Mouse (Mus musculus): ENCODE data around the gene Flt4. TPM values are rescaled to one million over a fixed set of nuclear protein-coding genes. Genes with fewer than 3 reads are reported as not detected.

Gene Flt4
- total and polyA plus RNA-seq, 2 experiments from 2014 or later, result 1.4 to 2.6 TPM

GRCm38 (mm10) chr11:49658065-49658464, 49.0 kb downstream of the Flt4 start:
- WGBS, result 85% methylated on average over 4 of the region's 4 CpGs
- Histone ChIP-seq H3K36me3 (ENCODE audit: insufficient read depth, low read length) (no peaks in the 10 kb centered on the region), H3K9ac (replicated peaks; ENCODE audit: low read length, poor library complexity, severe bottlenecking) (no peak overlapping the region), H3K4me2 (ENCODE audit: low read depth, low read length, poor library complexity, severe bottlenecking) (no peak overlapping the region), H3K4me3 (ENCODE audit: low read depth, low read length) (no peak overlapping the region), H3K4me1 (ENCODE audit: insufficient read depth, low read length) (no peaks in the 10 kb centered on the region), H3K27me3 (ENCODE audit: insufficient read depth, low read length) (no peaks in the 10 kb centered on the region), H3K9me3 (ENCODE audit: low read length) (no peaks in the 10 kb centered on the region), H3K27ac (ENCODE audit: low read depth, low read length) (no peak overlapping the region)
- no peak for TF ChIP-seq CTCF (IDR thresholded peaks at IDR 0.05)
- ATAC-seq (ENCODE audit: low FRiP score) (no peak), DNase-seq (ENCODE audit: low spot score) (no peak)

DNA sequence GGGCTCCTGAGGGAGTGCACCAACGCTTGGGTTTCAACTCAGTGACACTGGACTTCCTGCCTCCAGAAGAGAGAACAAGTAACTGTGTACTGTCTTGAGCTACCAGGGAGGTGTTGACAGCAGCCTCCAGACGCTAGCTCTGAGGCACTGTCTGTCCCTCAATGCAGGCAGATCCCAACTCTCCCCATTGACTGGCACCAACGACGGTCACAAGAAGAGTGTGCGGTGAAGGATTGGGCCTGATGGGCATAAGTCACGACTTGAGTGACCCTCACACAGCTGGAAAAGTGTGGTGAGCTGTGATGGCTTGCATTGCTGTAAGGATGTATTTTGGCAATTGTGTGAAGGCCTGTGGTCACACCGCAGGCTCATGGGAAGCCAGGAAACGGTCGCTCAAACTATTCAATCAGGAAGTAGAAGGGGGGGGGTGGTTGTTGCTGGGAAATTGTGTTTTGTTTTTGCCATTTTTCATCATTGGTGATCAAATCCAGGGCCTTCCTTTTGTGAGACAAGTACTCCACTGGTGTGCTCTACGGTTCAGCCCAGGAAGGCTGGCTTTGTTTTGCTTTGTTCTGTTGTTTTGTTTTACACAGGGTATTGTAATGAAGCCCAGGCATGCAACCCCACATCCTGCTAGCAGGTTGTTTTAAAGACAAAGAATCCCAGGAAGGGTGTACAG, 49.9 kb downstream of the Flt4 start:
- no peak for TF ChIP-seq CTCF (IDR thresholded peaks at IDR 0.05)
- no peak overlapping the region for H3K4me2 ChIP-seq (ENCODE audit: low read depth, low read length, poor library complexity, severe bottlenecking)

DNA sequence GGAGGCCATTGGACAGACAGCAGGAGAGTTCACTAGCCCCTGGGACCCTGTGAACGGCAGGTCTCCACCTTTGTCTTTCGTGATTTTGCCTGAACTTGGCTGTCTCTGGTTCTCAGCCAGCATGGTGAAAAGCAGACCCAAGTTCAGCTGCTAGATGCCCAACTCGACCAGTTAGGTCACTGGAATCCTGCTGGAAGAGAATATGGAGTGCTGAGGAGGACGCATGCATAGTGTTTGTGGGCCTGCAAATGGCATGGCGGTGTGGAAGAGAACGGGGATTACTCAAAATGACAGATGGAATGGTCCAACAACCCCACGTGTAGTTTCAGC, 50.4 kb downstream of the Flt4 start:
- no peak overlapping the region for H3K9ac ChIP-seq (replicated peaks; ENCODE audit: low read length, poor library complexity, severe bottlenecking)
- ATAC-seq (ENCODE audit: low FRiP score) (no peak), DNase-seq (ENCODE audit: low spot score) (no peak)
- no peaks in the 10 kb centered on the region for H3K36me3 ChIP-seq (ENCODE audit: insufficient read depth, low read length)
- H3K27me3 ChIP-seq (ENCODE audit: insufficient read depth, low read length), result no peaks in the 10 kb centered on the region
- no peak overlapping the region for H3K4me3 ChIP-seq (ENCODE audit: low read depth, low read length)
- H3K9me3 ChIP-seq (ENCODE audit: low read length), result no peaks in the 10 kb centered on the region
- no peak overlapping the region for H3K4me2 ChIP-seq (ENCODE audit: low read depth, low read length, poor library complexity, severe bottlenecking)
- WGBS, result 75% methylated on average over 7 of the region's 7 CpGs
- H3K27ac ChIP-seq (ENCODE audit: low read depth, low read length), result no peak overlapping the region; the same call in 1 of the 2 replicates
- H3K4me1 ChIP-seq (ENCODE audit: insufficient read depth, low read length), result no peaks in the 10 kb centered on the region
- TF ChIP-seq CTCF (IDR thresholded peaks at IDR 0.05), result no peak

More for the DNA sequence above, 49.9 kb downstream of the Flt4 start:
- Histone ChIP-seq H3K4me3 (ENCODE audit: low read depth, low read length) (no peak overlapping the region), H3K36me3 (ENCODE audit: insufficient read depth, low read length) (no peaks in the 10 kb centered on the region), H3K27ac (ENCODE audit: low read depth, low read length) (no peak overlapping the region; the same call in 1 of the 2 replicates), H3K9ac (replicated peaks; ENCODE audit: low read length, poor library complexity, severe bottlenecking) (no peak overlapping the region), H3K27me3 (ENCODE audit: insufficient read depth, low read length) (no peaks in the 10 kb centered on the region), H3K9me3 (ENCODE audit: low read length) (no peaks in the 10 kb centered on the region), H3K4me1 (ENCODE audit: insufficient read depth, low read length) (no peaks in the 10 kb centered on the region)
- no peak for DNase-seq (ENCODE audit: low spot score)
- no peak for ATAC-seq (ENCODE audit: low FRiP score)
- 70% methylated on average over 10 of the region's 10 CpGs for WGBS

- 62% methylated on average over 15 of the region's 15 CpGs for WGBS
- Histone ChIP-seq H3K27me3 (ENCODE audit: insufficient read depth, low read length) (no peaks in the 10 kb centered on the region), H3K4me3 (ENCODE audit: low read depth, low read length) (no peak overlapping the region), H3K27ac (ENCODE audit: low read depth, low read length) (no peak overlapping the region), H3K9me3 (ENCODE audit: low read length) (no peaks in the 10 kb centered on the region), H3K4me1 (ENCODE audit: insufficient read depth, low read length) (no peaks in the 10 kb centered on the region), H3K9ac (replicated peaks; ENCODE audit: low read length, poor library complexity, severe bottlenecking) (no peak overlapping the region), H3K36me3 (ENCODE audit: insufficient read depth, low read length) (no peaks in the 10 kb centered on the region), H3K4me2 (ENCODE audit: low read depth, low read length, poor library complexity, severe bottlenecking) (no peak overlapping the region)
- ATAC-seq (ENCODE audit: low FRiP score) (no peak), DNase-seq (ENCODE audit: low spot score) (no peak)
- TF ChIP-seq CTCF (IDR thresholded peaks at IDR 0.05), result no peak
Observed at GRCm38 (mm10) chr11:49662292-49662780, 53.3 kb downstream of the Flt4 start.

DNA sequence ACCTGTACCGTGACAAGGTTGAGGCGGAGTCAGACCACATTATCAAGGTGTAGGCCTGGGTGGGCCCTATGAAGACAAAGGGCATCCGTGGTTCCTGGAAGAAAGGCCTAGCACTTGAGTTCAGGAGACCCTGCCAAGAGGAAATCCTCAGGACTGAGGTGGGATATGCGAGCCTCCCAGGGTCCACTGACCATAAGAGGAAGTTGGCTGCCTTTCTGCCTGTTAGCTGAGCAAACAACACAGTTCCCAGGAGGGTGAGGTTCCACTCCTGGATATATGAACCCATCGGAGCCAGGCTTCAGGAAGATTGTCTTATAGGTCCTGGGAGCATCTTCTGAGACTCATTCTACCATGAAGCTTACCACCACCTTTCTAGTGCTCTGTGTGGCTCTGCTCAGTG, 54.2 kb downstream of the Flt4 start, which contains the start of gene Scgb3a1:
Gene Scgb3a1 (plus strand): TSS at position 301 of the 400 bp plus-strand sequence.
- Histone ChIP-seq H3K27me3 (ENCODE audit: insufficient read depth, low read length) (no peaks in the 10 kb centered on the region), H3K4me1 (ENCODE audit: insufficient read depth, low read length) (no peaks in the 10 kb centered on the region), H3K9ac (replicated peaks; ENCODE audit: low read length, poor library complexity, severe bottlenecking) (no peak within 1 kb of the TSS), H3K9me3 (ENCODE audit: low read length) (no peaks in the 10 kb centered on the region), H3K4me2 (ENCODE audit: low read depth, low read length, poor library complexity, severe bottlenecking) (no peak within 1 kb of the TSS), H3K4me3 (ENCODE audit: low read depth, low read length) (no peak within 1 kb of the TSS), H3K36me3 (ENCODE audit: insufficient read depth, low read length) (no peaks in the 10 kb centered on the region), H3K27ac (ENCODE audit: low read depth, low read length) (no peak within 1 kb of the TSS)
- TF ChIP-seq CTCF (IDR thresholded peaks at IDR 0.05), result no peak
- DNase-seq (ENCODE audit: low spot score) (no peak), ATAC-seq (ENCODE audit: low FRiP score) (no peak)
- WGBS, result 89% methylated on average over 5 of the region's 5 CpGs

DNA sequence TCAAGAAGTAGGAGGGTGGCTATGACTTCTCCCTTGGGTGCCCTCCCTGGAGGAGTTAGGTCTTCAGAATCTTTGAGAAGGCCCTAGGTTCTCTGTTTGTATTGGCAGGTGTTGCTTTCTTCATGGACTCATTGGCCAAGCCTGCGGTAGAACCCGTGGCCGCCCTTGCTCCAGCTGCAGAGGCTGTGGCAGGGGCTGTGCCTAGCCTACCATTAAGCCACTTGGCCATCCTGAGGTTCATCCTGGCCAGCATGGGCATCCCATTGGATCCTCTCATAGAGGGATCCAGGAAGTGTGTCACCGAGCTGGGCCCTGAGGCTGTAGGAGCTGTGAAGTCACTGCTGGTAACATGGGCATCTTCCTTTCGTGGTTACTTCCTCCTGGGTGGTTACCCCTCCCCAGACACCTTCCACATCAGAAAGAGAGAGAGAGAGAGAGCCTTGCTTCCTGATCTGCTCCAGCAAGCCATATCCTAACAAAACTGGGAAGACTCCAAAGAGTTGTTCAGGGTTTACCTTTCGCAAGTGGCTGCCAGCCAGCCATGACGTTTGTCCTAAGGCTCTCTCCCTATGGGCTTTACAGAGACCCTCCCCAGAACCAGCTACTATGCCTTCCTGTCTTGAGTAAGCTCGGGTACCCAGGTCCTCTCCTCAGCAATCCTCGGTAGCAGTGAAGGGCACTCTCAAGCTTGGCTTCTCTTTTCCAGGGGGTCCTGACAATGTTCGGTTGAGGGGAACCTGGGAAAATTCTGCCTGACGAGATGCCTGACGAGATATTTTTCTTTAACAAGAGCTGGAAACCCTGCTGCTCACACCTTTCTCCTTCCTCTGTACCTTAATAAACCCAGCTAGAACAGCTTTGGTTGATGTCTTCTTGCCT, 55.4 kb downstream of the Flt4 start:
- Histone ChIP-seq H3K36me3 (ENCODE audit: insufficient read depth, low read length) (no peaks in the 10 kb centered on the region), H3K27ac (ENCODE audit: low read depth, low read length) (no peak overlapping the region), H3K4me2 (ENCODE audit: low read depth, low read length, poor library complexity, severe bottlenecking) (no peak overlapping the region), H3K9ac (replicated peaks; ENCODE audit: low read length, poor library complexity, severe bottlenecking) (no peak overlapping the region), H3K4me3 (ENCODE audit: low read depth, low read length) (no peak overlapping the region), H3K4me1 (ENCODE audit: insufficient read depth, low read length) (no peaks in the 10 kb centered on the region), H3K27me3 (ENCODE audit: insufficient read depth, low read length) (no peaks in the 10 kb centered on the region), H3K9me3 (ENCODE audit: low read length) (no peaks in the 10 kb centered on the region)
- no peak for TF ChIP-seq CTCF (IDR thresholded peaks at IDR 0.05)
- 84% methylated on average over 12 of the region's 12 CpGs for WGBS
- DNase-seq (ENCODE audit: low spot score) (no peak), ATAC-seq (ENCODE audit: low FRiP score) (no peak)

Measured in midbrain, postnatal 0 days (tissue).